In the genomic region with DNA sequence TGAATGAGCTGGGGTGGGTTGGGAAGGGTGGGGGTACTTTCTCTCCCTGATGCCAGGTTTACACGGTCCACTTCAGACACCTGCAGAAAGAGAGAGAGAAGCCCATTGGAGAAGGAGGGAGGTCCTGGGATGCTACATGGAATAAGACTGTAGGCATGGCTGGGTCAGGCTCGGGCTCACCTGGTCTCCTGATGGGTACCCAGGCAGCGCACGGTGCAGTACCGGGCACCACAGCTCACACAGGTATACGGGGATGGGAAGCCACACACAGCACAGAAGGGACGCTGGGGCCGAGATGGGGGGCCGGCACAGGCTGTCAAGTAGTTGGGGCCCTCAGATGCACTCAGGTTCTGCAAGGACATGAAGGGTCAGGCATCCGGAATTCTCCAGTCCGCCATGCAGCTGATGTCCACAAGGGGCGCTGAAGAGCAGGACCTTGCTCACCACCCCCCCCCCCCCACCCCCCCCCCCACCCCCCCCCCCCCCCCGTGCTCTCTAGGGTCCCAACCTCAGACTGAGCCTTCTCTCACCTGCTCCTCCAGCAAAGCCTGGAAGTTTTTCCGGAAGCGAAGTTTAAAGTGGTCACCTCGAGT, we compare ENCODE assay signal across 9 mouse cellular contexts. TPM values are rescaled to one million over a fixed set of nuclear protein-coding genes. Genes with fewer than 3 reads are reported as not detected.
DNase-seq lines count a peak whose midpoint lies in the region; ATAC-seq and TF ChIP-seq lines count a peak whose summit lies in the region.
"Had no signal": no experiment of that assay in that cellular context is flagged by ENCODE, and none has a peak within 500 bp of the region (broad histone marks: within the 10 kb centered on the region; RNA-seq: fewer than 3 reads in every experiment).

No protein-coding gene starts in this region.

- no peak overlapping the region for H3K9ac ChIP-seq in lung, embryonic 14.5 days

- no peaks in the 10 kb centered on the region for H3K27me3 ChIP-seq in lung, embryonic 14.5 days (ENCODE audit: insufficient read depth, low read length)

- WGBS in lung, embryonic 14.5 days = 48% methylated on average over 15 of the region's 16 CpGs

- H3K4me1 ChIP-seq in lung, embryonic 14.5 days (ENCODE audit: insufficient read depth) = peaks cover 4% of the 10 kb centered on the region

- peak; percentile 39 for DNase-seq in gastrocnemius, adult 18-20 months (ENCODE audit: low spot score)
- no peak for DNase-seq in gastrocnemius, postnatal 36 days
- peak; percentile 72 for DNase-seq in lung, embryonic 14.5 days
- DNase-seq in lung, adult 18-20 months = no peak
- peak; percentile 74 for DNase-seq in adrenal gland, postnatal 14 days
- peak; percentile 42 to 82 for DNase-seq in kidney, postnatal 36 days
- DNase-seq in testis, postnatal 10 days (ENCODE audit: low spot score) = peak; percentile 84
- DNase-seq in layer of hippocampus, adult 18-20 months (ENCODE audit: low spot score in 2 of 2) = no peak

- peak; percentile 64 for TF ChIP-seq CTCF in lung, embryonic 14.5 days (IDR thresholded peaks at IDR 0.05; ENCODE audit: low read depth)

- H3K4me2 ChIP-seq in lung, embryonic 14.5 days = no peak overlapping the region

- no peak overlapping the region for H3K27ac ChIP-seq in lung, embryonic 14.5 days (ENCODE audit: low read depth)

- no peak for ATAC-seq in lung, embryonic 14.5 days (ENCODE audit: insufficient read depth)

- peaks cover 25% of the 10 kb centered on the region for H3K36me3 ChIP-seq in lung, embryonic 14.5 days (ENCODE audit: insufficient read depth)

- no peaks in the 10 kb centered on the region for H3K9me3 ChIP-seq in lung, embryonic 14.5 days (ENCODE audit: low read depth, low read length)

- intact Hi-C loops in gastrocnemius, postnatal 36 days (cut with DNase I) = no loop called here

- no peak overlapping the region for H3K4me3 ChIP-seq in lung, embryonic 14.5 days (ENCODE audit: low read depth, low read length)

RNA-seq across cellular contexts. Expression of gene Plod3, which starts 4.4 kb away (rescaled TPM):
- total RNA-seq in gastrocnemius, adult 18-20 months (2021) = 10 to 100 TPM; 16.8 to 19.7 TPM
- 10 to 100 TPM; 19.5 to 22.2 TPM for total RNA-seq in gastrocnemius, postnatal 36 days (2021)
- polyA plus RNA-seq in lung, embryonic 14.5 days (2014; fragmentation: Nextera tagmentation; extraction: Ambion mirVana) = 43.5 and 43.7 TPM in 2 replicates
- 54.9 and 57.8 TPM in 2 replicates for total RNA-seq in adrenal gland, postnatal 14 days (2021)
- total RNA-seq in layer of hippocampus, adult 18-20 months (2021) = 10 to 100 TPM; 38.5 to 43.1 TPM

RNA-seq across cellular contexts. Expression of gene Znhit1, which starts 5.4 kb away (rescaled TPM):
- total RNA-seq in gastrocnemius, adult 18-20 months (2021) = 10 to 100 TPM; 73.3 to 76.9 TPM
- total RNA-seq in gastrocnemius, postnatal 36 days (2021) = 10 to 100 TPM; 58.3 to 63.2 TPM
- 88.9 and 97.4 TPM in 2 replicates for polyA plus RNA-seq in lung, embryonic 14.5 days (2014; fragmentation: Nextera tagmentation; extraction: Ambion mirVana)
- 64.8 and 72.1 TPM in 2 replicates for total RNA-seq in adrenal gland, postnatal 14 days (2021)
- total RNA-seq in layer of hippocampus, adult 18-20 months (2021) = 10 to 100 TPM; 82.8 to 96.2 TPM

RNA-seq across cellular contexts. Expression of gene Cldn15, which starts 16.0 kb away (rescaled TPM):
- total RNA-seq in gastrocnemius, adult 18-20 months (2021) = 1 to 10 TPM; 1.6 TPM
- total RNA-seq in gastrocnemius, postnatal 36 days (2021) = 1 to 10 TPM; 1.7 to 1.8 TPM
- 5.3 and 5.7 TPM in 2 replicates for polyA plus RNA-seq in lung, embryonic 14.5 days (2014; fragmentation: Nextera tagmentation; extraction: Ambion mirVana)
- 13.5 and 14.7 TPM in 2 replicates for total RNA-seq in adrenal gland, postnatal 14 days (2021)
- total RNA-seq in layer of hippocampus, adult 18-20 months (2021) = under 1 TPM in 1 of 2 experiments, not detected in 1; 0.61 TPM

RNA-seq across cellular contexts. Expression of gene Fis1, which starts 29.4 kb away (rescaled TPM):
- total RNA-seq in gastrocnemius, adult 18-20 months (2021) = 100 to 1,000 TPM; 173 to 186 TPM
- 100 to 1,000 TPM; 149 to 165 TPM for total RNA-seq in gastrocnemius, postnatal 36 days (2021)
- polyA plus RNA-seq in lung, embryonic 14.5 days (2014; fragmentation: Nextera tagmentation; extraction: Ambion mirVana) = 306 and 314 TPM in 2 replicates
- total RNA-seq in adrenal gland, postnatal 14 days (2021) = 136 TPM in 2 replicates
- 100 to 1,000 TPM; 237 to 255 TPM for total RNA-seq in layer of hippocampus, adult 18-20 months (2021)

RNA-seq across cellular contexts. Expression of gene Vgf, which starts 43.8 kb away (rescaled TPM):
- total RNA-seq in gastrocnemius, adult 18-20 months (2021) = not detected
- total RNA-seq in gastrocnemius, postnatal 36 days (2021) = not detected
- 0.12 and 0.13 TPM in 2 replicates for polyA plus RNA-seq in lung, embryonic 14.5 days (2014; fragmentation: Nextera tagmentation; extraction: Ambion mirVana)
- total RNA-seq in adrenal gland, postnatal 14 days (2021) = 11.9 and 12.6 TPM in 2 replicates
- 100 to 1,000 TPM; 228 to 230 TPM for total RNA-seq in layer of hippocampus, adult 18-20 months (2021)
- polyA plus RNA-seq: heart, embryonic 14.5 days had no signal

Comparison
In these comparisons a context has a peak if more than half of its experiments do, and no peak if none do; other contexts are left out.
1. DNase-seq: peak in gastrocnemius, adult 18-20 months (single experiment), lung, embryonic 14.5 days (single experiment), adrenal gland, postnatal 14 days (single experiment), kidney, postnatal 36 days (2 of 2) and testis, postnatal 10 days (single experiment); none in gastrocnemius, postnatal 36 days (0 of 2), lung, adult 18-20 months (0 of 2) and layer of hippocampus, adult 18-20 months (0 of 2).